Mouse (Mus musculus) frontal cortex, postnatal 10 days (tissue): ENCODE data around the gene Zdhhc5.

Source experiments
- DNase-seq, 2 experiments: peaks; one replicate each; pipeline ENCODE4 v3.0.0; 2022; ENCODE audit warnings: low spot score in 2 of 2, mixed read lengths in 1 of 2

The Zdhhc5 gene

DNA sequence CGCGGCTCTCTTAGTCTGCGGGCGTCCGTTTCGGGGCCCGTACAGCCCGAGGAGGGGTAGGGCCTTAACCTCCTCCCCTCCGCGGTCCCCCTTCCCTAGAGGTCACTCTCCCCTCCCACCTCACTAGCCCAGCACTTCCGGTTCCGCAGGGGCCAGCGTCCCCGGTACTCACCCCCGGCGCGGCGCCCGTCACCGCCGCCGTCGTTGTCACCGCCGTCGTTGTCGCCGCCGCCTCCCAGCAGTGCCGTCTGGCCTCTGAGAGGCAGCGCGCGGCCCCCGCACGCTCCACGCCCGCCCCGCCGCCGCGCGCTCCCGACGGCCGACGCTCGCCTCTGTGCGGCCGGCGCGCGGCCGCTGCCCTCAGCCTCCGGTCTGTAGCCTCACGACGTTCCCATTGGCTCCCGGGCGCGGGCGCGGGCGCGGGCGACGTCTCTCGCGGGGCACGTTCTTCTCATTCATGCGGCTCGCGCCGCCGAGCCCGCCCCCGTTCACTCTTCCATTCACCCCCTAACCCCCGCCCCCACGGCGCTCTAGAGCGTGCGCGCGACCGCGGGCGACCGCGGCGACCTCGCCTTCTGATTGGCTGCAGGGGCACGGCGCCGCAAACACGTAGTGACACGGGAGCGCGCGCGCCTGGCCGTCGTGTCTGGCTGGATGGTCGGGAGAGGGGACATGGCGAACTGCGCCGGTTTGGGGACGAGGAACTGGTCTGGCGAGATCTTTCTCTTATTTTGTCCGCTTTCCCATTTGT is at the start of gene Zdhhc5:
Gene Zdhhc5, minus strand, starts transcription at position 370 of the 751 bp plus-strand sequence.
- DNase-seq = peak; percentile 98 to 99

GRCm38 (mm10) chr2:84762818-84763217 is 47.8 kb upstream of the Zdhhc5 start:
- DNase-seq = no peak

DNA sequence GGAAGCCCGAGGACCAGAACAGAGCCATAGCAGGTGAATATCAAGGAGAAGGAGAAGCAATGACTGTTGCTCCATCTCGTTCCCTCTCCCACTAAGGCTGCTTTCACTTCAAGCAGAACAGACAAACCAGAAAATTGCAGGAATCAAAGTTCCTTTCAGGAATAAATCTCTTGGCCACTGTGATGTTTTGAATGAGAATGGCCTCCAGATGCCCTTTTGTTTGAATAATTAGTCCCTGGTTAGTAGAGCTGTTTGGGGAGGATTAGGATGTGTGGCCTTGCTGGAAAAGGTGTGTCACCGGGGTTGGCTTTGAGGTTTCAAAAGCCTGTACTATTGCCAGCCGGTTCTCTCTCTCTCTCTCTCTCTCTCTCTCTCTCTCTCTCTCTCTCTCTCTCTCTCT is 47.3 kb upstream of the Zdhhc5 start:
- DNase-seq = no peak

DNA sequence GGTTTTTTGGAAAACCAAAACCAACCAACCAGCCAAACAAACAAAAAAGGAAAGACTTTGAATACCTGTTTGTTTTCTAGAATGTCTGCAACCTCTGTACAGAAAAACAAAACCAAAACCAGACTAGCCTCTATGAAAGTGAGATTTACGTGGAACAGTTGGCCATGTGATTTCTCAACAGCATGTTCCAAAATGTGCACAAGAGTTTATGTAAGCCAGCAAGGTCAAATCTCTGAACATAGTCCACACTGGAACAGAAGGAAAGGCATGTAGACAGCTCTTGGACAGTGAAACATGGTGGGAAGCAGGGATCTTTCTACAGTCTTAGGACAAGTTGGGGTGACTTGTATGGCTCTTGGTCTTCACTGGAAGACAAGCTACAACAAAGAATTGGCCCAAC is 46.9 kb upstream of the Zdhhc5 start:
- DNase-seq = no peak

GRCm38 (mm10) chr2:84761309-84761708 is 46.3 kb upstream of the Zdhhc5 start:
- DNase-seq = no peak

- DNase-seq = no peak
Observed at GRCm38 (mm10) chr2:84760777-84761176, 45.8 kb upstream of the Zdhhc5 start.

DNA sequence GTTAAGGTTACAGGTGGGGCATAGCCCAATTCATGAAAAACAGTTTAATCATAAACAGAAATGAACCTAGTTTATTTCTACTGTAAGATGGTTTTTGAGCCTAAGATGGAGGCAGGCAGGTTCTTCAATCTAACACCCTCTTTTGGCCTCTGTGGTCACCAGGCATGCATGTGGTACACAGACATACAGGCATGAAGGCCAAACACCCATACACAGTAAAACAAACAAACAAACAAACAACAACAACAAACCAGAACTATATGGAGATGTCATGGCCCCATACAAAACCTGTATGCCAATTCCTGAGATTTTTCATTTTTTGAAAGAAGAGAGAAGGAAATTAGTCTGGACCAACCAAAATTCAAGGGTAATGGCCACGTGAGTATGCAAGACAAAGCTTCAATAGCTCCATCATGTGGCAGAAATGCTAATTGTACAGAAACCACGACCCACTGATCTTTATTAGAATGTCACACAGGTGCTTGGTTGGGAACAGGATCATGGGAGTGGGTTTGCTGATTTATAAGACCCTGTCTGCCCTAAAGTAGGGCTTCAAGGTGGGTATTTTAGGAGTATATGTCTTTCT is 43.7 kb upstream of the Zdhhc5 start:
- DNase-seq = no peak

DNA sequence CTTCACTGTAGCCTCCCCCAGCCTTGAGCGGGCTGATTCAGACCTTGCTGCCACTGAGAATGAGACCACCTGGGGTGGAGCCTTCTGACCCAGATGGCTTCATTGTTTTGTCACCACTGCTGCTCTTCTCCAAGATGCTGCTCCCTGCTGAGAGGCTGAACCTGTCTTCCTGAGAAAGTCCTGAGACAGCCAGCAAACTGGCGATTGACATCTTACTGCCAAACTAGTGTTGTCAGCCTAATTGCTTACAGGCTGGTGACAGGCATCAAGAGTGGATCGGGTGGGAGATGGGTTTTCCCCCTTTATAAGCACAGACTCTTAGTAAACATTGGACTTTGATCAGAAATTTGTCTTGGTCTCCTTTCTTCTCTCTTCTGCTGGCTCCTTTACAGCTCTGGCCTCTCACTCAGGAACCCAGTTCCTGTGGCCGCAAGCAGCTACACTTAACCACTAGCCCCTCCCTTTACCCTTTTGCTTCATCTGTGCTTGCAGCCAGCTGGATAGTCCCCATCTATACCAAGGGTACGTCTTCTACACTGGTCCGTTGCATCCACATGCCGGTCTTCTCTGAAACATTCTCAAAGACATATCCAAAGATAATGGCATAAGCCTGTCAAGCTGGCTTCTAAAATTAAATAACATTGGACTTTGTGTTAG is 42.2 kb upstream of the Zdhhc5 start:
- DNase-seq = no peak

GRCm38 (mm10) chr2:84756245-84756644 is 41.3 kb upstream of the Zdhhc5 start:
- DNase-seq = no peak

DNA sequence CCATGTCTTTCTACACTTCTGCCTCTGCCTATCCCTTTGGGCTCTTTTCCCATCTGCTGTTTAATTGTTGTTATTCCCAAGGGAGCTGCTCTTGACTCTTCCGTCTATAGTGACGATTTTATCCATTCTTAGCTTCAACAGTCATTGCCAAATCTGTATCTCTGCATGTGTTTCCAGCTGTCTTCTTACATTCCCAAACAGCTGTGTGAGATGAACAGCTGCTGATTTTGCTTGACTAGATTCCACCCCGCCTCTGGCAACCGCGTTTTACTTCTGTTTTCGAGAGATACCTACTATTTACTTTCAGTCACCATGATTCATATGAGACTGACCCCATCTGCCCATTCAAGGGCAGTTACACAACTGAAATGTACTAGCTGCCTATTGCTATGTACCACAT is 35.1 kb upstream of the Zdhhc5 start:
- no peak for DNase-seq

DNA sequence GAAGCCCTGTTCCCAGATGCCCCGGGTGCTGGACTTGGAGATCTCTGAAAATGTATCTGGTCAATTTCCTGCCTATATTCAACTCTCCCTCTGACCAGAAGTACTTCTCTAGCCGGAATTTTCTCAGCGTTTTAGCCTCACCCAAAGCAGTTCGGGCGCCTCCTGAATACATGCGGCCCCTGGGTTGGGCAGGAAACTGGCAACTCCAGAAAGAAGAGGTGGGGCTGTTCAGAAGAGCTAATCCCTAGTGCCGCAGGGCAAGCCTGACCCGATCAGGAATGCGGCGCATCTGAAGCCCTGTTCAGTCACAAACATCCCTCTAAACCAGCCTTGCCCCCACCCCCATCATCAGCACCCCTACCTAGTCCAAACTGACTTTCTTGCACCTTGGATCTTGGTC is 29.1 kb upstream of the Zdhhc5 start:
- DNase-seq = no peak

- DNase-seq = peak; percentile 80 to 82
Observed at GRCm38 (mm10) chr2:84743561-84743960, 28.6 kb upstream of the Zdhhc5 start, which contains the start of gene Gm19426. Gene Gm19426, minus strand, starts transcription at chr2:84743655.

GRCm38 (mm10) chr2:84742451-84743283 is 27.7 kb upstream of the Zdhhc5 start:
- DNase-seq = peak in 1 of 2 experiments; percentile 53

GRCm38 (mm10) chr2:84741841-84742450 is 27.0 kb upstream of the Zdhhc5 start:
- DNase-seq = no peak

GRCm38 (mm10) chr2:84740608-84741333 is 25.8 kb upstream of the Zdhhc5 start:
- DNase-seq = no peak

DNA sequence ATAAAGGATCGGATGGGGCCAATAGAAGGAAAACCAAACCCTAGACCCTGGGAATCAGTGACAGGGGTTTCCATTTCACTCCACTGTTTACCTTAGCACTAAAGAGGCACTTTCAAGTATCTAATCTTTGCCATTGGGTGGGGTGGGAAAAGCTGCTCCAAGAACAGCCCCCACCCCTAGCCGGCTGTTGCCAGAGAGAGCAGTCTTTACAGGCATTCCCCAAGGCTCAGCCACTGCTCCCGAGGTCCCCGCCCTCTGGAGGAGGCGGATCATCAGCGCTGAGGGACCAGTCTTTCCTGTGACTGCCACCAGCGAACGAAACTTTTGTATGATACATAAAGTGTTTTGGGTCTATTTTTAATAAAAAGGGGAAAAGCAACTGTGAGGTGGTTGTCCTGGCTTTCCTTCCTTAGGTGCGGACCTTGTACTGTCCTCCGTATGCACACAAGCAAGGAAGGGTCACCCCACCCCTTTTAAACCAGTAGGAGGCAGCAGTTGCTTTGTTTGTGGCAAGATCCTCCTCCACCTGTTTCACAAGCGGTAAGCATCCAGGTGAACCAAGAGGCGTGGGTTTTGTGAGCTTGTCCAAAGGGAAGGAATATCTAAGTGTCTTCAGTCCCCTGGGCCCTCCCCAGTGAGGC is 23.4 kb upstream of the Zdhhc5 start:
- DNase-seq = no peak

DNA sequence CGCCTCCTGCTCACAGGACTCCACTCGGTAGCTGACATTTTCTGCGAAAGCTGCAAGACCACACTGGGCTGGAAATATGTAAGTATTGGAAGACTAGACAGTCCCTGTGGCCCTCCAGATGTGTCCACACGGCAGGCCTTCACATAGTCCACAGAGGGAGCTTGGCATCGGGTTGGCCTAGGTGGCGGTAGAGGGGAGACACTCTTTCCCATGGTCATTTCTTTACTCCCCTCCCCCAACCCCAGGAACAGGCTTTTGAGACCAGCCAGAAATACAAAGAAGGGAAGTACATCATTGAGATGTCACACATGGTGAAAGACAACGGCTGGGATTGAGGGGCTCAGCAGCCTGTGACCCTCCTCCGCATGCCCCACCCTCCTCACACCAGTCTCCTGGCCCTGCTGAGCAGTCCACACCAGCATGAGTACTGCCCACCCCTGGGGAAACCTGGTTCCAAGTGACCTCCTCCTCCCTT is 22.5 kb upstream of the Zdhhc5 start:
- DNase-seq = no peak

DNA sequence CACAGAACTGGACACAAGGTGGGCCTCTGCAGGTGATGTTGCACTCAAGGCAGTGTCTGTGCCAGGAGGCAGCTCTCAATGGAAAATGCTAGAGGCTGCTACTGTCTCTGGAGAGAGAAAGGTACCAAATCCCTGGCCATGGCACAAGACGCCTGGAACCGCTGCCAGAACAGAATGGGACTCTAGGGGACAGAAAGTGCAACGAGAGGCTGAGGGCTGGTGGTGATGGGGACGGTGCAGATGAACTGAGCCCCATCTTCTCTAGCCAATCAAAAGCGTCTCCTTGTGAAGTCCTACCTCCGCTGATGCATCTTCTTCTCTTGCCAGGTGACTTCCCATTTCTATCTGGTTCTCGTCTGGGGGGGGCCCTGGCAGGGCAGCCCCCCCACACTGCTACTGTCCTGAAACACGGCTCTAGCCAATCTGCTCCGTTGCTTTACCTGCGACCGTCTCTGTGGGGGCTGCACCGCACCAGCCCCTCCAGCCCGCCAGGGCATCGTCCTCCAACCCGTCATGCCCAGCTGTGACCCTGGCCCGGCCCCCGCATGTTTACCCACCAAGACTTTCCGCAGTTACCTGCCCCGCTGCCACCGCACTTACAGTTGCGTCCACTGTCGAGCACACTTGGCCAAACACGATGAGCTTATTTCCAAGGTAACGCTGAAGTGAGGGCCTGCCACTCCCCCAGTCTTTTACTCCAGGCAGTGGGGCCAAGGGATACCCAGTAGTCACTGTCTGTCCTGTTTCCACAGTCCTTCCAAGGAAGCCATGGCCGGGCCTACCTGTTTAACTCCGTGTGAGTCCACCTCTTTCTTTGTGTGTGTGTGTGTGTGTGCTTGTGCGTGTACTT is 21.6 kb upstream of the Zdhhc5 start:
- DNase-seq = no peak

GRCm38 (mm10) chr2:84735346-84735920 is 20.5 kb upstream of the Zdhhc5 start:
- DNase-seq = peak in 1 of 2 experiments; percentile 8
